Mouse (Mus musculus) forebrain, embryonic 11.5 days (tissue): ENCODE measurements around the gene Nsmce4a. TPM values are rescaled to one million over a fixed set of nuclear protein-coding genes. Genes with fewer than 3 reads are reported as not detected.
"Not testable (repeated sequence)": the region's sequence is repeated elsewhere in the genome, so short reads cannot be mapped to it uniquely, and the experiment has no call there.

Source experiments
- ATAC-seq: fragments of 200-750 bp; cut with Nextera tagmentation; replicated peaks from 2 replicates; pipeline ENCODE4 v1.8.0; 2017; ENCODE audit warnings: moderate TSS enrichment; ENCODE audit not compliant: low FRiP score
- DNase-seq: peaks from one replicate; pipeline ENCODE4 v3.0.0-alpha.2; 2017; ENCODE audit warnings: low spot score
- H3K27ac ChIP-seq: fragments of 300-500 bp; sonication (generic); 2 replicates; pipeline ENCODE4 v1.5.1; 2014; ENCODE audit warnings: low read depth, low read length
- H3K27me3 ChIP-seq: fragments of 300-500 bp; sonication (generic); 2 replicates; pipeline ENCODE4 v1.6.1; 2014; ENCODE audit warnings: mild to moderate bottlenecking, low read length, mixed read lengths; ENCODE audit not compliant: control insufficient read depth, insufficient read depth
- H3K36me3 ChIP-seq: fragments of 300-500 bp; sonication (generic); 2 replicates; pipeline ENCODE4 v1.6.1; 2014; ENCODE audit warnings: mild to moderate bottlenecking, low read length, moderate library complexity, mixed read lengths; ENCODE audit not compliant: control insufficient read depth, insufficient read depth
- H3K4me1 ChIP-seq: fragments of 300-500 bp; sonication (generic); replicated peaks from 2 replicates; pipeline ENCODE4 v1.6.1; 2014; ENCODE audit warnings: low read length, mixed read lengths; ENCODE audit not compliant: control insufficient read depth, insufficient read depth
- H3K4me2 ChIP-seq: fragments of 300-500 bp; sonication (generic); 2 replicates; pipeline ENCODE4 v1.6.1; 2014; ENCODE audit warnings: low read depth, mild to moderate bottlenecking, low read length, moderate library complexity, mixed read lengths; ENCODE audit not compliant: severe bottlenecking
- H3K4me3 ChIP-seq: fragments of 300-500 bp; sonication (generic); 2 replicates; pipeline ENCODE4 v1.5.1; 2014; ENCODE audit warnings: low read depth, low read length
- H3K9ac ChIP-seq: fragments of 300-500 bp; sonication (generic); 2 replicates; pipeline ENCODE4 v1.6.1; 2014; ENCODE audit warnings: low read length
- H3K9me3 ChIP-seq: fragments of 300-500 bp; sonication (generic); 2 replicates; pipeline ENCODE4 v1.6.1; 2016; ENCODE audit warnings: low read length, mixed read lengths; ENCODE audit not compliant: control insufficient read depth
- WGBS: fragments of 180-500 bp; shearing (Covaris S2); extraction: QIAGEN DNeasy Blood & Tissue Kit; methylation state at CpG from one replicate; pipeline ENCODE4 v1.1.7; 2014; 5-methylcytosine and 5-hydroxymethylcytosine counted together
- polyA plus RNA-seq: library from polyadenylated mRNA; unstranded; fragments of >200 nt; fragmentation: Nextera tagmentation; extraction: Ambion mirVana; gene quantifications from 2 replicates; pipeline ENCODE4 v1.2.1, GENCODE M21; 2014

Nsmce4a gene
- polyA plus RNA-seq, 1 experiment from 2014 or later: 215 TPM

DNA sequence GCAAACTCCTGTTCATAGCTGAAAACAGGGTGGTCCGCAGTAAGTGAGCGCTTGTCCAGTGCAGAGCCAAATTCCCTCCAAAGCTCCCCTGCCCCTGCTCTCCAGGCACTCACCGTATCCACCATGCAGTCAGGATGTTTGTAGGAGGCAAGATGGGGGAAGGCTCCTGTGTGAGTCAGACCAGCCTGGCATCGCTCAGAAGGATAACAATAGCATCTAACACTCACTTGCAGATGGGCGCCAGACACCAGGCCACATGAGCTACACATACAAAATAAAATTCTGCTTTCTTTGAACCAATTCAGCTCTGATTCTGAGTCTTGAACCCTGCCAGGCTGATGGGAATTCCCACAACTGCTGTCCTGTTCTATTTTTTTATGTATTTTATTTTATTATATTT is 30.6 kb upstream of the Nsmce4a start:
- Histone ChIP-seq H3K27me3 (peaks cover 2% of the 10 kb centered on the region; the same call in 1 of the 2 replicates), H3K4me3 (no peak overlapping the region)
- DNase-seq: no peak

DNA sequence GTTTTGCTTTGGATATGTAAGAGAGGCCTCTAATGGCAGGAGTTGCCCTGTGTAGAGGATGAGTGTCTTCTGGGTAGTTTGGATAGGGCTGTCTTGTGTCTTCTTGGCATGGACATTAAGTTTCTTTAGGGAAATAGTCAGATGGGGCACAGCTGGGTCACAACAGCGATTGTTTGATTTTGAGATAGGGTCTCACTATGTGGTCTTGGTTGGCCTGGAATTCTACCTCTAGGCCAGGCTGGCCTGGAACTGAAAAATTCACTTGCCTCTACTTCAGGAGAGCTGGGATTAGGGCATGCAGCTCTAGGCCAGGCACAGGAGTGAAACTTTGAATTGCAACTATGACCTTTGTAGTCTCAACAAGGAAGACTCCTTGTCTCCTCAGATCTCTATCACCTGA is 29.9 kb upstream of the Nsmce4a start:
- DNase-seq (no peak), ATAC-seq (no peak)
- WGBS: 92% methylated on average over 1 of the region's 1 CpGs

More for the DNA sequence above, 30.6 kb upstream of the Nsmce4a start:
- 91% methylated on average over 5 of the region's 5 CpGs for WGBS
- no peak for ATAC-seq
- no peak overlapping the region for H3K9ac ChIP-seq
- no peak overlapping the region for H3K4me2 ChIP-seq
- no peaks in the 10 kb centered on the region for H3K4me1 ChIP-seq
- H3K9me3 ChIP-seq: no peaks in the 10 kb centered on the region
- no peaks in the 10 kb centered on the region for H3K36me3 ChIP-seq
- H3K27ac ChIP-seq: no peak overlapping the region

DNA sequence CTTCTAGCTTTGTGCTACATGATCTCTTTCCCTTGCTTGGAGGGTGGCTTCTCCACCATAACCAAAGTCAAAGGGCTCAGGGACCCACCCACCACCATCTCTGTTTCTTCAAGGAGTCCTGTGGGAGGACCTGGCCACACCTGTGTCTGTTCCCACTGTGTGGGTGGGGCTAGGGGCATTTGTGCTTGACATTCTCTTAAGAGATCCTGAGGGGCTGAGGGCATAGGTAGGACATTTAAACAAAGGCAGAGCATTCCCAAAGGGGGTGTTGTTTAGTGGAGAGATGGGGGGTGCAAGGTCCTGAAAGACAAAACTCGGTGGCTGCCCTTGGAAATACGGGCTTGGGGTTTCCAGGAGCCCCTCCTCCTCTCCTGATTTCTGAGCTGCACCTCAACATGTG is 27.6 kb upstream of the Nsmce4a start:
- no peaks in the 10 kb centered on the region for H3K36me3 ChIP-seq
- H3K9me3 ChIP-seq: no peaks in the 10 kb centered on the region
- peaks cover 2% of the 10 kb centered on the region; the same call in 1 of the 2 replicates for H3K27me3 ChIP-seq
- ATAC-seq (no peak), DNase-seq (no peak)
- H3K4me2 ChIP-seq: no peak overlapping the region
- H3K27ac ChIP-seq: no peak overlapping the region
- 78% methylated on average over 2 of the region's 2 CpGs for WGBS
- no peaks in the 10 kb centered on the region for H3K4me1 ChIP-seq
- H3K9ac ChIP-seq: no peak overlapping the region
- no peak overlapping the region for H3K4me3 ChIP-seq

More for the DNA sequence above, 29.9 kb upstream of the Nsmce4a start:
- peaks cover 2% of the 10 kb centered on the region; the same call in 1 of the 2 replicates for H3K27me3 ChIP-seq
- no peak overlapping the region for H3K9ac ChIP-seq
- no peak overlapping the region for H3K4me3 ChIP-seq
- H3K36me3 ChIP-seq: no peaks in the 10 kb centered on the region
- no peak overlapping the region for H3K27ac ChIP-seq
- no peaks in the 10 kb centered on the region for H3K4me1 ChIP-seq
- no peak overlapping the region for H3K4me2 ChIP-seq
- no peaks in the 10 kb centered on the region for H3K9me3 ChIP-seq

DNA sequence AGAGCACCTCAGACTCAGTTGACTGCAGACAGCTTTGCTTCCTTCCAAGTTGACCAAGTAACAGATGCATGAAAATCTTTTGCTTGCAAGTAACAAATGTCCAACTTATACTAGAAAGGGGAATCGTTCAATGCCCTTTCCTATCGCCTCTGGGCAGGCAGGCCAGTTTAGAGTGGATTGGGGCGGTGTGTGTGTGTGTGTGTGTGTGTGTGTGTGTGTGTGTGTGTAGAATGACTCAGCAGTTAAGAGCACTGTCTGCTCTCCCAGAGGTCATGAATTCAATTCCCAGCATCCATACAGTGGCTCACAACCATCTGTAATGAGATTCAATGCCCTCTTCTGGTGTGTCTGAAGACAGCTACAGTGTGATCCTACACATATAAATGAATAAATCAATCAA is 27.2 kb upstream of the Nsmce4a start:
- no peaks in the 10 kb centered on the region for H3K4me1 ChIP-seq
- no peaks in the 10 kb centered on the region for H3K9me3 ChIP-seq
- no peak overlapping the region for H3K4me2 ChIP-seq
- H3K4me3 ChIP-seq: no peak overlapping the region
- no peak for DNase-seq
- H3K36me3 ChIP-seq: no peaks in the 10 kb centered on the region
- no peak overlapping the region for H3K9ac ChIP-seq
- no peak for ATAC-seq
- H3K27me3 ChIP-seq: peaks cover 2% of the 10 kb centered on the region; the same call in 1 of the 2 replicates
- WGBS: 92% methylated on average over 3 of the region's 3 CpGs
- no peak overlapping the region for H3K27ac ChIP-seq

DNA sequence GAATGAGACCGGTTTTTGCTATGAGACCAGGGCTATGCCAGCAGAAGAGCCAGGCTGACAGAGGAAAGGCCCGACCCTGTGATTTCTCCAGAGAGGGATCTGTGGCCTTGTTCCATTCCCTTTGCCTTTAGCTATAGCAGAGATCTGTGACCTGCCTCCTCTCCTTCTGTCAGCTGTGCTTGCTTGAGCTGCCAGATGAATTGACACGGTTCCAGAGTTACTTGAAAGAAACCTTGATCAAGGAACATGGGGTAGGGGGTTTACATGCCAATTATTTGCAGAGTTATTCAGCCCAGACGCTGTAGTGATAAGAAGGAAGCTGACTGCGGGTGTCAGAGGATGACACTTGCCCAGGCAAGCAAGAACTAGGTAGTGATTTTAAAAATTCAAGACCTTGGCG is 24.6 kb upstream of the Nsmce4a start:
- no peaks in the 10 kb centered on the region for H3K4me1 ChIP-seq
- H3K4me3 ChIP-seq: no peak overlapping the region
- peaks cover 2% of the 10 kb centered on the region; the same call in 1 of the 2 replicates for H3K27me3 ChIP-seq
- 77% methylated on average over 6 of the region's 6 CpGs for WGBS
- H3K4me2 ChIP-seq: no peak overlapping the region
- DNase-seq: no peak
- H3K9me3 ChIP-seq: no peaks in the 10 kb centered on the region
- H3K27ac ChIP-seq: no peak overlapping the region
- no peak for ATAC-seq
- H3K9ac ChIP-seq: no peak overlapping the region
- H3K36me3 ChIP-seq: no peaks in the 10 kb centered on the region

DNA sequence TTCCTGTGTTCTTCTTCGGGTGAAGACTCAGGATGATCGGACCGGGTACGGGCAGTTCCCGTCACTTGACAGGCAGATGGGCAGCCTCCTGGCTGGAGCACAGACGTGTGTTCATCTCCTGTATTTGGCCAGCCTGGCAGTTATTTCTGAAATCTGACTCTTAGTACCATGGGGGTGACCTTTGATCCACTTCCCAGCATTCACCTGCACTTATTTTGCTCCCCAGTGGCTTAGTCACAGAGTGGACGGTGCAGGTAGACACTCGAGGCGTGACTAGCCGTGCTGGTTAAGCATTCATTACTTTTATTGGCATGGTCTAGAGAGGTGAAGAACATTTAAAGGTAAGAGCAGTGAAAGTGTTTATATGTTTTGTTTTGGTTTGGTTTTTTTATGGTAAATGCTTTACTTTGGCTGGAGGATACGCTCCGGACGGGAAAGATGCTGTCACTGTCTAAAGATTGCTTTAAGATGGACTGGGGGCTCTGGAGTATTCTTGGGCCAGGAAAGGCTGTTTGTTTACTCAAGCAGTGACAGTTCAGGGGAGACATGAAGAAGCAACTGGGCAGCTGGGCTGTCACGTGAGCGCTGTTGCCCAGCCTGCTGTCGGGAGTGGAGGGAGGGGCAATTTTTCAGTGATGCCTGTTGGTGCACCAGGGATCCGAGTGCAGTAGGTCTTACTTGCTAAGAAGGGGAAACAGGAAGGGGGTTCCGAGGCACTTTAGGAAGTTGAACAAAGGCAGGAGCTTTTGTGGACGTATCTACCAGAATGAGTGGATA is 23.3 kb upstream of the Nsmce4a start:
- not testable (repeated sequence) for H3K27me3 ChIP-seq, H3K9ac ChIP-seq, ATAC-seq, H3K4me1 ChIP-seq, H3K4me2 ChIP-seq, H3K36me3 ChIP-seq, DNase-seq, H3K4me3 ChIP-seq, H3K9me3 ChIP-seq, H3K27ac ChIP-seq
- 69% methylated on average over 9 of the region's 19 CpGs for WGBS

DNA sequence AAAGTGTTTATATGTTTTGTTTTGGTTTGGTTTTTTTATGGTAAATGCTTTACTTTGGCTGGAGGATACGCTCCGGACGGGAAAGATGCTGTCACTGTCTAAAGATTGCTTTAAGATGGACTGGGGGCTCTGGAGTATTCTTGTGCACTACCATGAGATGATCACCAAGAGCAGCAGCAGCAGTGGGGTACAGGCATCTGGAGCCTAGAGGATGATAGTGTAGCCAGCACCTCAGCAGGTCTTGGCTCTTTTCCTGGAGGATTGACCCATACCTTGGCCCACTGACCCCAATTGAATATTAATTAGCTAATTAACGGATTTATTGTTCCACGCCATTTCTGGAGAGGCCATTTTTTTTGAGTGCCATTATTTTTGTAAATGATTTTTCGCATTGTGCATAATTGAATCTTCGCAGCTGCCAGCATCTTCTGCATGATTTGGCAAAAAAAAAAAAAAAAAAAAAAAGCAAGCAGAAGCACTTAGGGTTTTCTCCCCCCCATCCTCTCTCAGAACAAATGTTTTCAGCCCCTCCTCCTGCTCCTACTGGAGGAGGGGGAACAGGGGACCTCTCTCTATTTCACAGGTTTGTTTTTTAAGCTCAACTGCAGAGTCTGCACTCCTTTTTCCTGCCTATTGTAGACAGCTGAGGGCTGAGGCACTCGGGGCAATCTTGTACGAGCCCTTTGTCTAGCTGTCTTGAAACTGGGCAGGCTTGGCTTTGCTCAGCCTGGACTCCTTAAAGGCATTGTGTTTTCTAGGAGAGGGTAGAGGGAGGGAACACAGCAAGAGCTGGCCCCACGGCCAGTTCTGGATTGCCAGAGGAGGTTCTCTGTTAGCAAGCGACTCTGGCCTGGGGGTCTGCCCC is 20.7 kb upstream of the Nsmce4a start:
- 40% methylated on average over 6 of the region's 11 CpGs for WGBS
- H3K9ac ChIP-seq, H3K4me2 ChIP-seq, H3K9me3 ChIP-seq, H3K4me1 ChIP-seq, H3K27ac ChIP-seq, H3K4me3 ChIP-seq, H3K27me3 ChIP-seq, H3K36me3 ChIP-seq: not testable (repeated sequence)
- DNase-seq (peak; percentile 61), ATAC-seq (peak; percentile 84)

DNA sequence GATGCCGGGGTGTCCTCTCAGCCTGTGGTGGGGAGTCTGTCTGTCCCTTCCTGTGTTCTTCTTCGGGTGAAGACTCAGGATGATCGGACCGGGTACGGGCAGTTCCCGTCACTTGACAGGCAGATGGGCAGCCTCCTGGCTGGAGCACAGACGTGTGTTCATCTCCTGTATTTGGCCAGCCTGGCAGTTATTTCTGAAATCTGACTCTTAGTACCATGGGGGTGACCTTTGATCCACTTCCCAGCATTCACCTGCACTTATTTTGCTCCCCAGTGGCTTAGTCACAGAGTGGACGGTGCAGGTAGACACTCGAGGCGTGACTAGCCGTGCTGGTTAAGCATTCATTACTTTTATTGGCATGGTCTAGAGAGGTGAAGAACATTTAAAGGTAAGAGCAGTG is 20.1 kb upstream of the Nsmce4a start:
- H3K4me3 ChIP-seq, H3K4me1 ChIP-seq, H3K9ac ChIP-seq, DNase-seq, H3K36me3 ChIP-seq, H3K27me3 ChIP-seq, H3K4me2 ChIP-seq, H3K9me3 ChIP-seq, H3K27ac ChIP-seq: not testable (repeated sequence)
- ATAC-seq: 0 out of 2 replicates have a peak, but pooled peaks have one; percentile 10
- WGBS: no CpG with 5 or more reads among the region's 11 CpGs
